Mouse (Mus musculus) testis, adult 10 weeks (tissue): Measurements from ENCODE around the gene Psmd5. TPM values are rescaled to one million over a fixed set of nuclear protein-coding genes. Genes with fewer than 3 reads are reported as not detected.

Source experiments
- polyA plus RNA-seq: library from polyadenylated mRNA; stranded (reverse); fragments of 350-450 nt; fragmentation: Illumina TruSeq; extraction: RNeasy Lipid Tissue Mini Kit (QIAGEN cat#74804); gene quantifications from one replicate; pipeline ENCODE4 v1.2.3, GENCODE M21; 2014; ENCODE audit warnings: low read depth, low replicate concordance

The Psmd5 gene
- 14.2 TPM for polyA plus RNA-seq

DNA sequence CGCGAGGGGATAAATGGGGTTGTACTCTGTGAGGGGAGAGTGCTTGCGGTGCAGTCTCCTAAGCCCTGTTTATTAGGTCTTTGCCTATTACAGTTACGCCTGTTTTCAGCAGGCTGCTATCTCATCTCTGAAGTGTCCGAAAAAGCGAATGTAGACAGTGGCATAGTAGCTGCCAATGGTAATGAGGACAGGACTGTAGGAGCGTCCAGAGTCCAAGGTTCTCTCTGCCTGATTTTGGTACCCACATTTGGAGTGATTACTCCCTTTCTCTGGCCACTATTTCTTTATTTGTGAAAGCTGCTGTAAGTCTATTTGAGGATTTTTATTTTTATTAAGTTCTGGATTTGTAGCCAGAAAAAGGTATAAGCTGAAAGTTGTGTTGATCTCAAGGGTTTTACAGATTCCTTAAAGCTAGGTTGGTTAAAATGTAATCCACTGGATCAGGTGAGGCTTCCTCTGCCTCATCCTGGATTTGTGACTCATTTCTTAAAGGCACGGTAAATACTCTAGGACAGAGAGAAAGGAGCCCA, at the start of gene Psmd5:
Gene Psmd5, minus strand, starts transcription at position 153 of the 530 bp plus-strand sequence.

DNA sequence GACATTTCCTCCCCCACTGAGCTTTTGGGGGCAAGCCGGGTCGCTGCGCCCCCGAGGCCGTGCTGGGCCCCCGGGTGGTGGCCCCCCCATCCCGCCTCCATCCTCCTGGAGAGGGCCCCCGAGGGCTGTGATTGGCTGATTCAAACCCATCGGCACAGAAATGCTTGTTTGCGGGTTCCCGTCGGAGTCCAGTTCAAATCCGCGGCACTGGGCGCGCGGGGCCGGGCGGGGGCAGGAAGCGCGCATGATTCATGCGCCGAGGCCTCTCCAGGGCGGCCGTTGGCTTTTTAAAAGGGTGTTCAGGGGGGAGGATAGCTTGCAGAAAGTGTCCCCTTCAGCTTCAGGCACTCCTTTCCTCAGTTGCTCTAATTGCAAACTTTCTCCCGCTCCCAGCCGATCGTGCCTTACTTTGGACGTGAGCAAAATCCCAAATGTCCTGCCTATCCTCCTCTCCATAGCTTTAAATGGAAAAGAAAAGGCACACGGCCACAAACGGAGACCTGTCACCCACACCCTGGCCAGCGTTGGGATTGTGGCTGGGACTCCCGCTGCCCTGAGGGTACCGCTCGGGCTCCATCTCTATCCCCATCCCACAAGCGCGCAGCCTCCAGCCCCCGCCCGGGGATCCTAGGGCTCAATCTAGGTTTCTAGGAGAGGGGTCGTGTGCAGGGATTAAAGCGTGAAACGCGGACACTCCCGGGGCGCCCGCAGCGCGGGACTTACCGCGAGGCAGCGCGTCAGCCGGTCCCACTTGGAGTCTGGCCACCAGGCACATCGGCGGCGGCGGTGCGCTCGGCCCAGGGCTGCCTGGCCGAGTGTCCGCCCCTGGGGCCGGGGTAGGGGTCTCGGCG, 38.7 kb upstream of the Psmd5 start, which contains the start of gene Phf19:
Gene Phf19, minus strand, starts transcription at position 809 of the 851 bp plus-strand sequence.

DNA sequence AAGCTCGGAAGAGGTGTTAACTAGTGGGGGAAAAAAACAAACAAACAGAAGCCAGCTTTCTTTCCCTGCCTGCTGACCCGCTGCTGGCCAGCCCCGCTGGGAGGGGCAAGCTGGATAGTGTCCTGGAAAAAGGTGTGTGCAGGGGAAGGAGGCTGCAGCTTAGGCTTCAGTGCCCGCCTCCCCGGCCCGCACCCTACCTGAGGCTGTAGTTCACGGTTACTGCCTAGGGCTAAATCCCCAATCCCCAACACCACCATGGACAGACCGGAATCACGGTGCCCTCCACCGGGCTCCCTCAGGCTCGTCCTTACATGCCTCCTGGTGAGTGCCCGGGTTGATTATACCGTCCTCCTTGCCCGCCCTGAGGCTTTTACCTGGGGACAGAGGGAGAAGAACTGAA, 497 bp downstream of the Psmd5 start, which contains the start of gene Cutal:
Gene Cutal, plus strand, starts transcription at position 126 of the 400 bp plus-strand sequence.

DNA sequence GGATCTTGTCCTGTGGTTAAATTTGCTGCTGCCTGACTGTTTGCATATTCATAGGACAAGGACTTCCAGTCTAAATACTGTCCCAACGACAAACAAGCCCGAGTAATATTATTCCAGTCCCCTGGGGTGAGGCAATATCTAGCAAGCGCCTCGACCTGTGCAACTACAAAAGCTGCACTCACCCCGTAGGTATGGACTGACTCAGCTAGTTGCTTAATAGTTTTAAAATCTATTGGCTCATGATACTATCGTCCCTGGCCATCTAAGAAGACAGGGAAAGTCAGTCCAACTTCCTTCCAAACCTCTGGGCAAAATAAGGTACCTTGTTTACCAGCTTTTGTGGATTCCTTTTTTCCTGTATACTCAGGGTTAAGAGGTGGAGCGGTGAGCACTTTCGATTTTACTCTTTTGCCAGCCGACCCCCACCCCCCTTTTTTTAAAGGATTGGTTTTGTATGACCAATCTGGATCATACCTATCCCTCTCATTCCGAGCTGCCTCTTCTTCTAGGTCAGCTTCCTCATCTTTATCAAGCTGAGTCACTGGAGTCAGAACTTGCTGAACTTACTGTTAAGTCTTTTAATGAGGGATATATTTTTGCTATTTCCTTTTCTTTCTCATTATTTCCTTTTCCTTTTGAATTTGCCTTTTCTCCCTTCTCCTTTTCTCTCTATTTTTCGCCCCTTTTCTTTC, 41.9 kb downstream of the Psmd5 start, which contains the start of gene Gm34653:
Gene Gm34653, plus strand, starts transcription at position 242 of the 692 bp plus-strand sequence.

DNA sequence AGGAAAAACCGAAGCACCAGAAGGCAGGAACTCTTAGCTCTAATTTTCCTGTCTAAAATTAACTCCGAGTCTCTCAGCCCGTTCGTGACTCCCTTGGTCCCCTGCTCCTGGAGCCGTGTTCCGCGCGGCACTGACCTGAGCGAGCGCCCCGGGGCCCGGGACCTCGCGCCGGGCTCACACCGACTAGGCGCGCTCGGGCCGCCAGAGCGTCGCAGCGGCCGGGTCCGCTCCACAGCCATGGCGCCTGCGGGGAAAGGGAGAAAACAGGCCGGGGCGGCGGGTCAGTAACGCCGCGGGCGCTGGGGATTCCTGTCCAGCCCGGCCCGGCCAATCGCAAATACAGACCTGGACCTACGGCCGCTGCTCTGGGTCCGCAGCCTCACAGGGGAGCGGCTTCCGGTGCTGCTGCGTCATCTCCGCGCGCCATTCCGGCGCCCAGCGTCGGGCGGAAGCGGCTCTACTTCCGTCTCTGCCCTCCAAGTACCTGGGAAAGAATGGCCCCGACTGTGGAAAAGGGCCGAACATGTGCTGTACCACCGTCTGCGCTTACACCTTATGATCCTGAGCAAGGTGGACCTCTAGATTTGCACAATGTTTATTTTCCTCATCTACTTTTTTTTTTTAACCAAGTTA, 48.8 kb downstream of the Psmd5 start, which contains the start of gene Fbxw2:
Gene Fbxw2, minus strand, starts transcription at position 485 of the 633 bp plus-strand sequence.

Other genes with a start within 250 kb of the Psmd5 start
- gene Gapvd1, start 119.7 kb downstream of the Psmd5 start, polyA plus RNA-seq: 48.2 TPM
- 939 TPM for gene Hspa5, start 103.0 kb downstream of the Psmd5 start, polyA plus RNA-seq
- 53.7 TPM for gene Rabepk, start 75.1 kb downstream of the Psmd5 start, polyA plus RNA-seq
- 28.6 TPM for gene Fbxw2, start 48.7 kb downstream of the Psmd5 start, polyA plus RNA-seq
- 0.17 TPM for gene Gm34653, start 42.0 kb downstream of the Psmd5 start, polyA plus RNA-seq
- 0.41 TPM for gene Cutal, start 572 bp downstream of the Psmd5 start, polyA plus RNA-seq
- gene Phf19, start 39.1 kb upstream of the Psmd5 start, polyA plus RNA-seq: not detected
- gene Traf1, start 86.8 kb upstream of the Psmd5 start, polyA plus RNA-seq: 0.73 TPM
- 2.1 TPM for gene Hc, start 186.5 kb upstream of the Psmd5 start, polyA plus RNA-seq
- 3.5 TPM for gene AI182371, start 226.6 kb upstream of the Psmd5 start, polyA plus RNA-seq
- 78.9 TPM for gene Cntrl, start 234.5 kb upstream of the Psmd5 start, polyA plus RNA-seq